Mouse (Mus musculus) liver, postnatal 0 days (tissue): ENCODE data around the gene Rasa2.

ENCODE experiments used
- CTCF ChIP-seq: sonication (generic); IDR thresholded peaks from 2 replicates; pipeline ENCODE4 v1.5.1; 2016; ENCODE audit warnings: antibody characterized with exemption, low read depth
- EP300 ChIP-seq: IDR thresholded peaks from 2 replicates; pipeline ENCODE4 v1.6.1; 2016; ENCODE audit warnings: antibody characterized with exemption, low read depth, mild to moderate bottlenecking

DNA sequence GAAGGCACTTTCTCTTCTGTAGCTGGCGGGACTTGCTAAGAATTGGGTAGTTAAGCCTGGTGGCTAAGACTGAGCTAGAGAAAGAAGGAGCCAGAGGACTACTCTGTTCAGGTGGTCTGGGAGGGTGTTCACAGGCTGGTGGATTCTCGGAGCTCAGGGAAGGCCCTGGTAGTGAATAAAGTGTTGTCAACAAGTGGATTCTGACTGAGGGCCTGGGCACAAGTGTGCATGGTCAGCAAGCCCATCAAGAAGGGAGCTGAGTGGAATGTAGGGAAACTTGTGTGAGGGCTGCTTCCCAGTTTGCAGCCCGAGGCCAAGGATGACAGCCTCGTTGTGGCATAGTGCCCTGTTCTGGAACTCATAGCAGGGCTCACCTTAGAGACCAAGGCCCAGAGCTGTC is 97.2 kb downstream of the Rasa2 start:
- TF ChIP-seq CTCF (no peak), EP300 (no peak)
